Mouse (Mus musculus) mature B cell (primary cell): ENCODE measurements around the gene Ubl4b.

ENCODE experiments used
- in situ Hi-C: fragments of 300-500 bp; cut with MboI; formaldehyde crosslinking; loops from 2 replicates; pipeline ENCODE4 v1.14.3; 2019

Ubl4b gene

GRCm38 (mm10) chr3:107567766-107568165, 12.9 kb upstream of the Ubl4b start:
- in situ Hi-C loops, result no loop called here

- in situ Hi-C loops, result no loop called here
Measured at GRCm38 (mm10) chr3:107565331-107565730, 10.5 kb upstream of the Ubl4b start.

- in situ Hi-C loops, result no loop called here
Measured at GRCm38 (mm10) chr3:107563880-107564279, 9.0 kb upstream of the Ubl4b start.

- in situ Hi-C loops, result no loop called here
Measured at GRCm38 (mm10) chr3:107562591-107562990, 7.7 kb upstream of the Ubl4b start.

- in situ Hi-C loops, result no loop called here
Measured at GRCm38 (mm10) chr3:107562104-107562503, 7.2 kb upstream of the Ubl4b start.

- in situ Hi-C loops, result no loop called here
Measured at GRCm38 (mm10) chr3:107559183-107559582, 4.3 kb upstream of the Ubl4b start.

- in situ Hi-C loops, result no loop called here
Measured at GRCm38 (mm10) chr3:107558740-107559139, 3.9 kb upstream of the Ubl4b start.

GRCm38 (mm10) chr3:107550409-107551049, 4.3 kb downstream of the Ubl4b start:
- in situ Hi-C loops, result no loop called here

- in situ Hi-C loops, result no loop called here
Measured at GRCm38 (mm10) chr3:107546956-107547355, 7.9 kb downstream of the Ubl4b start.

- in situ Hi-C loops, result no loop called here
Measured at GRCm38 (mm10) chr3:107545716-107546412, 9.0 kb downstream of the Ubl4b start.

- in situ Hi-C loops, result no loop called here
Measured at GRCm38 (mm10) chr3:107545278-107545677, 9.6 kb downstream of the Ubl4b start.

GRCm38 (mm10) chr3:107543158-107544080, 11.5 kb downstream of the Ubl4b start:
- in situ Hi-C loops, result no loop called here

- in situ Hi-C loops, result no loop called here
Measured at GRCm38 (mm10) chr3:107542584-107542983, 12.3 kb downstream of the Ubl4b start.

- in situ Hi-C loops, result no loop called here
Measured at GRCm38 (mm10) chr3:107537504-107537889, 17.4 kb downstream of the Ubl4b start.

- in situ Hi-C loops, result no loop called here
Measured at GRCm38 (mm10) chr3:107536810-107537503, 17.9 kb downstream of the Ubl4b start.

GRCm38 (mm10) chr3:107534951-107535350, 19.9 kb downstream of the Ubl4b start:
- in situ Hi-C loops, result no loop called here

GRCm38 (mm10) chr3:107533532-107533931, 21.3 kb downstream of the Ubl4b start:
- in situ Hi-C loops, result no loop called here

- in situ Hi-C loops, result no loop called here
Measured at GRCm38 (mm10) chr3:107530581-107530980, 24.3 kb downstream of the Ubl4b start.

- in situ Hi-C loops, result no loop called here
Measured at GRCm38 (mm10) chr3:107529182-107529581, 25.7 kb downstream of the Ubl4b start.

GRCm38 (mm10) chr3:107528401-107529118, 26.3 kb downstream of the Ubl4b start:
- in situ Hi-C loops, result no loop called here

GRCm38 (mm10) chr3:107524547-107524946, 30.3 kb downstream of the Ubl4b start:
- in situ Hi-C loops, result no loop called here
